Mouse (Mus musculus): ENCODE data around the gene Pp2d1.

DNA sequence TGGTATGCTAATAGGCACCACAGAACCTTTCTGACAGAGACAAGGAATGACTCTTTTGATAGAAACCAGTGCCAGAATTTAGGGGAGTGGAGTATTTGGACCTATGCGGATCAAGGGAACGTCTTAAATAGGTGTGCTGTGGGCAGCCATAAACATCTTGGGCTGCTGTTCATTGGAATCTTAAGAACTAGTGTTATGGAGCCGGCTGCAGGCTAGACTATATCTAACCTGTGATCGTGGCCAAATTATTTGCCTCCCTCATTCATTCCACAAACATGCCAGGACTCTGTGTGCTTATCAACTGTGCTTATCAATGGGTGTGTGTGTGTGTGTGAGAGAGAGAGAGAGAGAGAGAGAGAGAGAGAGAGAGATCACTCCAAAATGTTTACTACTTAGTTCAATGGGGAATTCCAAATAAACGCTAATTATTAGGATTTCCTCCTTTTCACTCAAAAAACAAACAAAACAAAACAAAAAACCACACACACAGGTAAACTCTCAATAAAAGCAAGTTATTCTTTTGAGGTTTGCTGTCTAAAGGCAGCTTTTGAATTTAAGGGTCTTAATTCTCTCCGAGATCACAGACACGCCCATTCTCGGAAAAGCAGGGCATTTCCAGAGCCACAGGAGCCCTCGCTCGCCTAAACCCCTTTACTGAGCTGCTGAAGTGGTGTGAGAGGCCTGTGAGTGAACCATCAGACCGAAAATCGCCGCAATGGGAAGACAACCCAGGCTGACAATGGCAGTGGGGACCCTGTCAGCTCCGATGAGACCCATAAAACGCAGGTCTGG lies 61.0 kb downstream of the Pp2d1 start:
- peak; percentile 22; the same call in 1 of the 2 replicates for TF ChIP-seq CTCF (IDR thresholded peaks at IDR 0.05; ENCODE audit: extremely low read depth, insufficient read length, insufficient replicate concordance, low read depth, low read length)
- no peak for TF ChIP-seq POLR2A (IDR thresholded peaks at IDR 0.05; ENCODE audit: low read depth, low read length)

Data from small intestine, adult 2 months (tissue).